Mouse (Mus musculus) heart, adult 2 months (tissue): ENCODE measurements at regions not wholly inside any gene's neighbourhood (a gene's known extent, or its start where the extent isn't known, plus 50 kb on each side); places are given as distances from the start of the nearest gene placed in this dataset.

Experiments
- CTCF ChIP-seq: fragments of 200-600 bp; IDR thresholded peaks from 2 replicates; pipeline ENCODE4 v1.8.1; 2022; ENCODE audit warnings: antibody characterized with exemption, mild to moderate bottlenecking, moderate library complexity
- POLR2A ChIP-seq: fragments of 200-500 bp; IDR thresholded peaks from 2 replicates; pipeline ENCODE4 v1.6.1; 2011; ENCODE audit warnings: mild to moderate bottlenecking, low read depth, low read length, control low read depth; ENCODE audit not compliant: insufficient read depth

GRCm38 (mm10) chr2:17181597-17181996 lies 549.7 kb downstream of the Nebl start:
- no peak for TF ChIP-seq POLR2A
- peak; percentile 39 for TF ChIP-seq CTCF
